Mouse (Mus musculus): ENCODE measurements around the gene Ccdc57.

DNA sequence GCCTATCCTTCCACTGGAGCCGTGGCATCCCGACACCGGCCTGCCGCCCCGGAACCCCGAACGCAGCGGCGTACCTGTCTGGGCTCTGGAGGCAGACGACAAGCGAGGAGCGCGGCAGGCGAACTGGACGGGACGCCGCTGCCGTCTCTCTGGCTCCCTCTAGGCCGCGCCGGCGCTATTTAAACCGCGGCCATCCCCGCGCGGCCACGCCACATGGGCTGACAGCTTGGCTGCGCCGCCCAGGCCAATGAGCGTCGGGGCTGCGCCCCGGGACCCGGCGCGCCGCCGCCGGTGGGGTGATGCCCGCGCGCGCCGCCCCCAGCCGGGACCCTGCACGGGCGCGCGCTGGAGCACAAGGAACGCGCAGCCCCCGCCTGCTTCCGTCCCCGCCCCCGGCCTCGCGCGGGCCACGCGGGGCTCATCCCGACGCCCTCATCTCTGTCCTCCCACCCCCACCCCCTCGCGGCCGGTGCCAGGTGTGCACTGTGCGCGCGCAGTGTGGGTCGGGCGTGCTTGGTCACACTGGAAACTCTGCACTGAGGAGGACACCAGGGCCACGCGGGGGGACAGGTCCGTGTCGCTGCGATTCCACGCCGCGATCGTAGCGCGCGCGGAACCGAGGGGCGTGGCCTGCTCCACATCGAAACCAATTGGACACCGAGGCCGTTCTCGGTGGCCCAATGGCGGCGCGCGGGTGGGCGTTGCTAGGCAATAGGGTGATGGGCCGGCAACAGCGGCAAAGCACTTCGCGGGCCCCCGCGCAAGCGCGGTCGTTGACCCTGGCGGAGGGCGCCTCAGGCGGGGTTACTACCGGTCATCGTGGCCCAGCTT is 108.5 kb downstream of the Ccdc57 start, which contains the start of gene Fasn:
- TF ChIP-seq CTCF (IDR thresholded peaks at IDR 0.05; ENCODE audit: low read depth) = peak; percentile 73
- no peak for TF ChIP-seq EP300 (optimal IDR thresholded peaks at IDR 0.05)

All from stomach, postnatal 0 days (tissue).